Mouse (Mus musculus) adrenal gland, adult 18-20 months (tissue): ENCODE data around the gene Igfbp4. TPM values are rescaled to one million over a fixed set of nuclear protein-coding genes. Genes with fewer than 3 reads are reported as not detected.

Experiments
- DNase-seq, 2 experiments: peaks; one replicate each; pipeline ENCODE4 v3.0.0; 2021 to 2022; ENCODE audit warnings: low spot score in 2 of 2
- total RNA-seq, 2 experiments: library from RNA; stranded (reverse); gene quantifications; 1 replicate in 1 of 2; 2 replicates in 1 of 2; pipeline ENCODE4 v1.2.3; 2021

Igfbp4 gene
- total RNA-seq, 2 experiments from 2014 or later = 74.6 to 150 TPM

DNA sequence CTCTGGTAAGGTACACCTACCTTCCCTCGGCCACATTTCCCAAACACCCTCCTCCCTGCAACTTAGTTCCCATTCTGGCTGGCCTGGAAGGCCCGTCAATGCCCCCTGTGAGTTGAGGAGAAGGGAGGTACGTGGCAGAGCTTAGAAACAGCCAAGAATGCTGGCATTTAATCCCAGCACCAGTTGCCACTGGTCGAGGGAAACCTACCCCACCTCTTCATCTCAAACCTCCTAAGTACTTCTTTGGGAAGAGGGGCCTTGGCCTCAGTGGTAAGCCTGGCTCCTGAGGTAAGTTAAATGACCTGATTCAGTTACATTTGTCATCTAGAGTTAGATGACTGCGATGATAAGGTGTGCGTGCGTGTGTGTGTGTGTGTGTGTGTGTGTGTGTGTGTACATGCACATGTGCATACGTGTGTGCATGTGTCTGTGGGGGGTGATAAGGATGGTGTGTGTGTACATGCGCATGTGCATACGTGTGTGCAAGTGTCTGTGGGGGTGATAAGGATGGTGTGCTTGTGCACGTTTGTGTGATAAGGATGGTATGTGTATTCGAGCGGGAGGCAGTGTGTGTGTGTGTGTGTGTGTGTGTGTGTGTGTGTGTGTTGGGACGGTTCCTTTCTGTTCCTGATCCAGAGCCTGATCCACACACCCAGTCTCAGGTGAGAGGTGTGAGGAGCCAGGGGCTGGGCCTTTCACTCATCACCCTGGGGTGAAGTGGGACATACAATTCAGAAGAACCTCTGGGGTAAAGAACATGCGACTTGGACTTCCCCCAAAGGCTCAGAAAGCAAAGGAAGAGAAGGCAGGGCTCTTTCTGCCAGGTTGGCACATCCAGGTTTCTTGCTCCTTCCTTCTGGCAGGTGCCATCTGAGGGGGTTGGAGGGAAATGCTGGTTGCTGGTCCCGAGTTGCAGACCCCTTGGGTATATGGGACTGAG, 1.1 kb downstream of the Igfbp4 start:
- DNase-seq = no peak

DNA sequence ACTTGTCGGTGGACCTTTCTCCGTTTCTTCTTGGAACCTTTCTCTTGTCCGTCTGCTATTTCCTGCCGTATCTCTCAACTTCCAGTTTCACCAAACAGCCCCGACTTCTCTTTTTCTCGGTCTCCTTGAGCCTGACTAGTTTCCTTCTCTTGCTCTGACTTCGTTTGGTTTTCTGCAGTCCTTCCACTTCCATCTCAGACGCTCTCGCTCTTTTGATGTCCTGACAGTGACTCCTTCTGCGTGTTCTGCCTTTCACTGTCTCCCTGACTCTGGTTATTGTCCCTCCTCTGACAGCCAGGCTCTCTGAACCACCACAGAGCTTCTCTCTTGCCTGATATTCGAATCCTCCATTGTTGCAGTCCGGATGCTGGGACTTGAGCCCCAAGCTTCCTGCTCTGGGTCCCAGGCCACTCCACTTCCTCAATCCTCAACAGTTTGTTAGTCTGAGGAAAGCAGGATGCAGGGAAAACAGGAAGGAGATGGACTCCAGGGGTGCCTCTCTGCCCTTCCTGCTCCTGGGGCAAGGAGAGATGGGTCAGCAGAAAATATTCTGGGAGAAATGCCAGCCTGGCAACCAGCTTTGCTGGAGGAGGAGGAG, 1.9 kb downstream of the Igfbp4 start:
- DNase-seq = no peak

DNA sequence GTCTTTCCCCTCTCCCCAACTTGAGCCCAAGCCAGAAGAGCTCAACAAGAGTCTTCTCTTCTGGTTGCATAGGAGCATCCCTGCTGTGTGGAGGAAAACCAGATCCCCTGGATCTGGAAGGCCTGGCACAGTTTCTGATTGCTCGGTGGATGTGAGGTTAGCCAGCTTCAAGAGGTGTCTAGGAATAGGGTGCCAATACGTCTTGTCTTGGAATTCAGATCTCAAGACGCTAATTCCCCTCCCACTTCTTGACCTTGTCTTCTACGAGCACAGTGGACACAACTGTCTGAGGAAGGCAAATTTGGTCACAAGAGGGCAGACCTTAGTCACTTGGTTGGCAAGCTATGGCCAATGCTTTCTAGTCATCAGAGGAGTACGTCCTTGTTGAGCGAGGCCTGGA, 2.6 kb downstream of the Igfbp4 start:
- DNase-seq = no peak

DNA sequence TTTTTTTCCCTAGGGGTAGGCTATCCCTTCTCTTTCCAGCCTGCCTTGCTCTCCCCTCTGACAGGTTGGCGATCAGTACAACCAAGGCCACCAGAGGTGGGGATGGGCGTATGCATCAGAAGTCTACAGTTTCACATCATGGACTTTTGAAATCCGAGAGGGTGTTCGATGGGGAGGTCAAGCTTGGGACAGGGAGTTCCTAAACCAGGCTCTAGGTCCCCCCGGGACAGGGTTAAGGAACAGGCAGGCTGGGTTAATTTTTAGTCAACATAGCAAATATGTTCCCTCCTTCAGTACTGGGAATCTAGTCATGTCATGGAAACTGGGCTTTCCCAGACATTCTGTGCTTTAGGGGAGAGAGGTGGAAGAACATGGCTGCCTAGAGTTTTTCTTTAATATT, 3.3 kb downstream of the Igfbp4 start:
- DNase-seq = no peak

DNA sequence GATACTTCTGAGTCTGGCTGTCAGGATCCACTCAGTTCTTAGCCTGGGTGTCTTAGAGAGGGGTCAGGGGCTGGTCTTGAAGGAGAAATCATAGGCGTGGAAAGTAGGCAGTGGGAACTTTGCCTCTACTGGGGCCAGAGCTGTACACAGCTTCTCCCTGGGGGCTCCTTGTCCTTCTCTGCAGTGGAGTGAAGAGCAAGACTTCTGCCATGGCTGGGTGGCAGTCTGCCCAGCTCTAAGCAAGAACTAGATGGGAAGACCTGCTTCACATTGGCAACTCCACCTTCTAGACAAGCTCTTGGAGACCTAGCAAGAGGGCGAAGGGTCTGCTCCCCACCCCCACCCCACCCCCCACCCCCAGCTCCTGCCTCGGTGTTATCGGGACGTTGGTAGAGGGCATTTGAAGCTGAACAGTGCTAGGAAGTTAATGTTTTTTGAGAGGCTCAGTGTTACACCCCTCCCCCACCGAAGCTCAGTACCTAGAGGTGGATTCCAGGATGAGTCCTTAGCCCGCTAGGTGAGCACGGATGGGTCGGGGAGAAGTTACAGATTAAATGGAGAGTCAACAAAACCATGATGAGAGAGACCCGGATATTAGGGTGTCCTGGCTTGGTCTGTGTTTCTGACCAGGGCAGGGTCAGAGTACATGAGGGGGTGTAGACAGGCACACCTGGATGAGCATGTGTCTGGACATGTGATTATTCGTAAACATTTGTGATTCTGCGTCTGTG, 4.3 kb downstream of the Igfbp4 start:
- DNase-seq = no peak

DNA sequence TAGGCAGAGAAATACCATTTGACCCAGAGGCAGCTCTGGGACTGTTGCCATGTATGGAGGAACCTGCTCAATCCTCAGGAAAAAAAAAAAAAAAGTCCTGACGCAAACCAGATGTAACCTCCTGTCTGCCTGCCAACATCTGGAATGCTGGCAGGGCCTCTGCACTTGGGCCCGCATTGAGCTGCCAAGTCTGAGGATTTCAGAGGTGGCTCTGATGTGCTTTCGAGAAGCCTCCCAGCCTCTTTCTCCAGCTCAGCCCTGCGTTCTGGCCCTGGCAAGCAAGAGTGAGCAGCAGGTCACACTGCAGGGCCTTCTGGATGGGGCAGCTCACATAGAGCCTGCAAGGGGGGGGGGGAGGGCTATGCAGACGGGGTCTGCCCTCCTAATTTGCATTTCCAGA, 6.1 kb downstream of the Igfbp4 start:
- DNase-seq = no peak

DNA sequence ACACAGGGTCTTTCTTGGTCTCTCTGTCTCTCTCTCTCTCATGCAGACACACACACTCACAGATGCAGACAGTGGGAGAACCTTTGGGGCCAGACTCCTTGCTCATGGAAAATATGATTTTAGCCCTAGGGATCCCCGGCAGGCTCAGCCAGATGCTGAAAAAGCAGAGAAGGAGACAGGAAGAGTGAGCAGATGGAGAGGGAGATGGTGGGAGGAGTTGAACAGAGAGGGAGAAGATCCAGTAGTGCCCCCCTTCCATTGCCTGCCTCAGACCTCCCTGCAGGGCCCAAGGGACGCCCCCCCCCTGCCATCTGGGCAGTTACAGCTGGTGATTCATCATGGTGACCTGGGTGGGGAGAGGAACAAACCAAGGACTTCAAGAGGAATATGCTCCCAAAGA, 6.6 kb downstream of the Igfbp4 start:
- no peak for DNase-seq

DNA sequence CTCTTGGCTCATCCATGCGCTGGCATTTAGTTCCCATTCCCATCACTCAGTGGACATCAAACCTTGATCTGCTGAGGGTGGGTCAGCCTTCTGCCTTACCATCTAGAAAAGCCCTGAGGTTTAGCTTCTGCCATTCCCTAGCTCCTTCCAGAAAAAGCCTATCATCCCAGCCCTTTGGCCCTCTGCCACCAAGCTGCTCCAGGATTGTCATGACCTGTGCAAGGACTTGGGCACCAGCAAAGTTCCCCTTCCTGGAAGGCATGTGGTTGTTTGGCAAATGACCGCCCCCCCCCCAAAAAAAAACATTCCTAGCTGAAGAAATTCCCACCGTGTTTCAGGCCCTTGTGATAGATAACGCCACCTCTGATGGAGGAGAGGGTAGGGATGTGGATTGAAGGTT, 14.1 kb downstream of the Igfbp4 start:
- no peak for DNase-seq

DNA sequence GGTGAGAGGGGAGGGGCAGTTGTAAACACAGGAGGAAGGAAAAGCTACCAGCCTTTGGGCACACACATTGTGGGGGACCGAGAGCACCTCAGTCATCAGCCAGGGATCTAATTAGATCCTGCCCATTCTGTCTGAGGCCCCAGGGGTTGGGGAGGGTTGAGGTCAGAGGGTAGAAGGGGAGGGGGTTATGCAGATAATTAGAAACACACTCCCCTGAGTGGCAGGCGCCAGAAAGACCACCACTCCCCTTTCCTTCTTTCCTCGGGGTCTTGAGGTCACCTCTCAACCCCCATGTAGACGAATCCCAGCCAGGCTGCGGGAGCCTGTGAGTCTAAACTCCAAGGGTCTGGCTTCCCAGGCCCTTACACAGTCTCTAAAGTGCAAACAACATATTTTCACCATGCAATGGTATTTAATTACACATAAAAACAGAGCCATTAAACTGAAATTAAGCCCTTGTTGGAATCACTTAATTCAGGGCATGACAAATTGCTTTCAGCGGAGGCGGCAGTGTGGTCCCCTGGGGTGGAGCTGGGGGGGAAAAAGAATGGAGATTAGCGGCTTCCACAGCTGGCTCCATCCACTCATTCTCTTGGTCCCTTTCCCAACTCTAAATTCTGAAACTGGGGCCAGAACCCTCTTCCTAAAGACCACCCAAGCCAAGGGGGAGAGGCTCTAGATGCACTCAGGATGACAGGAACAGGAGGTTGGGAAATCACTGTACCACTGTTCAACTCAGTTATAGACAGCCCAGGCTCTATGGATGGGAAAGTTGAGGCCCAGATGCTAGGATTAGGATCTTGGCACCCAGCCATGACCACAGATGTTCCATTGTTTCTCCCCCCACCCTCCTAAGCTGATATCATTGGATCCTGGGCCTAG, 14.8 kb downstream of the Igfbp4 start:
- no peak for DNase-seq

DNA sequence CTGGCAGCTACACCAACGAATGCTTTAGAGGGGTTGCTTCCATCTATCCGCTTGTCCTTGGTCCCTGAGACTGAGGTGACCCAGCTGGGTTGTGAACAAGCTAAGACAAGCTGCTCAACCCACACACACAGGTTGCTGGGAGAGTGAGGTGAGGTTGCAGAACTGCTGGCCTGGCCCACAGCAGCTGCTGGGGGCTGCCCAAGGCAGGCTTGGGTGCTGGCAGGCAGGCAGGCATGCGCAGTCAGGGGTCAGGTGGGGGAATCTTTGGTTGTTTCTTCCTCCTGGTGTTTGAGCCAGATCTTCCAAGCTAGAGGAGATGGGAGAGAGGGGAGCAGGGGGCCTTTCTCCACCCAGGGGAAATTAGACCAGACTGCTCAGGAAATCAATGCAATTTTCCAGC, 19.4 kb downstream of the Igfbp4 start:
- no peak for DNase-seq

DNA sequence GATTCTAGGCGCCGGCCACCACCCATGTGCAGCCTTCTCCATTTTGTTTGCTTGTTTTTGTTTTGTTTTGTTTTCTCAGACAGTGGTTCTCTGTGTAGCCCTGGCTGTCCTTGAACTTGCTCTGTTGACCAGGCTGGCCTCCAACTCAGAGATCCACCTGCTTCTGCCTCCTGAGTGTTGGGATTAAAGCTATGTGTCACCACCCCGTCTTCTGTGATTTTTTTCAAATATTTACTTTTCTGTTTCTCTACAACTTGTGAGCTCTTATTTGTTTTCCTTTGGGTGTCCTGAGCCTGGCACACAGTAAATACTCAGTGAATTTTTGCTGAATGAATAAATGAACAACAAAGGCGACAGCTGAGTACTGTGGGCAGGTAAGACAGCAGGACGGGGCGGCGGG, 21.6 kb downstream of the Igfbp4 start:
- no peak for DNase-seq

DNA sequence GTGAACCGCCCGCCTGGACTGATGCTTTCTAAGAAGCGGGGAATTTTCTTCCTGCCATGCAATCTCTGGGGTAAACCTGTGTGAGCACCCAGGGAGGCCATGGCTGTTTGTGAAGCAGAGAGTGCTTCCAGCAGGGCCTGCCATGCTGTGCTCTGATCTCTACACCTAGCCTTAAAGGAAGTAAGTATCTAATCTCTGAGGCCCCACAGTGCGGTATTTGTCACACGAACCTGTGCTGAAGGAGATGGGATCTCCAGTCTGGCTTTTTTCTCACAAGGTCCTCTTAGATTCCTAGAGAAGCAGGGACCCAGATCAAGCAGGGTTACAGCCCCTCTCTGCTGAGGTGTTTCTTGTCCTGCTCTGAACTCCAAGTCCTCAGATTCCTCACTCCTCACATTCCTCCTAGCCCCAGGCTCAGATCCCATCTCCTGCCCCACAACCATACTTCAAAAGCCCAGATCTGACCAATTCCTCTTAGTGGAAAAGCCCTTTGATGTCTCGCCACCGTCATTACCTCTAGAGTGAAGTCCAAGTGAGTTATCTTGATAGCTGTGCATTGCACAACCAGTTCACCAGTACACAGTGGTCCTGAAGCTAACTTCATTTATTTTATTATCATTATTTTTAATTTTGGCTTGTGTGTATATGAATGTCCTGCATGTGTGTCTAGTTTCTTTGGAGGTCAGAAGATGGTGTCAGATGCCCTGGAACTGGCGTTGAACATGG, 22.5 kb downstream of the Igfbp4 start:
- DNase-seq = no peak

DNA sequence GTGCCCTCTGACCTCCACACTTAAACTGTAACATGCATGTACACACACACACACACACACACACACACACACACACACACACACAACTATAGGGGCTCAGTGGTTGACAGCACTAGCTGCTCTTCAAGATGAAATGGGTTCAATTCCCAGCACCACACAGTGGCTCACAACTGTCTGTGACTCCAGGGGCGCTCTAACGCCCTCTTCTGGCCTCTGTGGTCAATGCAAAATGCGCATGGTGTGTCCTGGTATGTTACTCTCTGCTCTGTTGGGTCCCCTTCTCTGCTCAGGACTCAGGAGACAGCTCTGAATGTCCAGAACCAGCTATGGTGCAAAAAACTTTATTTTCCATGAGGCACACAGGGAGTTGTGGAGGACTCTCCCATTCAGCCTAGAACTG, 24.3 kb downstream of the Igfbp4 start:
- DNase-seq = no peak

DNA sequence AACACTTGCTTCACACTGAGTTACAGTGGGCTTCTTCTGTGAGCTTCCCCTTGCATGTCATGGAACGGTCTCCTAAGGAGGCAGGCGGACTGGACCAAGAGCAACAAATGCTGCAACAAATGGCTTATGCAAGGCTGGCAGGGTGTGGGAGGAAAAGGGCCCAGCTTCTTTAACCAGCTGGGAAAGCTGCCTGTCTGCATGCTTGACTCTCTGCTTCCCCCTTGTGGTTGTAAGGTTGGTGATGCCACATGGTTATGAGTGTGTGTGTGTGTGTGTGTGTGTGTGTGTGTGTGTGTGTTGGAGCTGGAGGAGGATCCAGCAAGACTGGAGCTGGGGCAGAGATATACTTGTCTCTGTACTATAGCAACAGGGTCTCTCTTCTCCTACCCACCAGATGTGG, 24.9 kb downstream of the Igfbp4 start:
- peak; percentile 44 to 74 for DNase-seq

DNA sequence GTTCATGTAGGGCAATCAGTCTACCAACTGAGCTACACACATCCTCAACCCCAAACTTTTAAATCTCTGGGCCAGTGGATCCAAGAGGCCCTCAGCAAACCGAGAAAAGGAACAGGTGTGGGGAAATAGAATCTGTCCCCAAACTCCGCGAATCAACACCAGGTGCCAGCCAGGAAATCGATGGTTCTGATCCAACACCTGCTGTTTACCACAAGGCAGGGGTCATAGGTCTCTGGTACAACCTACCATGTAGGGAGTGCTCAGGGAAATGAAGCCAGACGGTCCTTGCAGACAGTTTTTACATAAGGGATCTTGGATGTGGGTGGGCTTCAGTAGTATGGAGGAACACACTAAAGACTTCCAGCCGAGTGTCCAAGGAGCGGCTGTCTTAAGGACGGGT, 26.5 kb downstream of the Igfbp4 start:
- DNase-seq = no peak

DNA sequence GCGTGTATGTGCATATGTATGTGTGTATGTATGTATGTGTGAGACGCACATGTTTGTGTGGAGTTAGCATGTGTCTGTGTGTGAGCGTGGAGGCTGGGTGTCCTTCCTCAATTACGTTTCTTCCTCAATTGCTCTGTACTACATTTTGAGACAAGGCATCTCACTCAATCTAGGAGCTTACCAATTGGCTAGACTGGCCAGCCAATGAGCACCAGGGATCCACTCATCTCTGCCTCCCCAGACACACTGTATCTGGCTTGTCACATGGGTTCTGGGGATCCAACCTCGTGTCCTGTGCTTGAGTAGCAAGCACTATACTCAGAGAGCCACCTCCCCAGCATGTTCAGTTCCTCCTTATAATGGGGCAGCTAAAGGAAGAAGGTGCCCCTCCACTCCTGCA, 27.4 kb downstream of the Igfbp4 start:
- no peak for DNase-seq

DNA sequence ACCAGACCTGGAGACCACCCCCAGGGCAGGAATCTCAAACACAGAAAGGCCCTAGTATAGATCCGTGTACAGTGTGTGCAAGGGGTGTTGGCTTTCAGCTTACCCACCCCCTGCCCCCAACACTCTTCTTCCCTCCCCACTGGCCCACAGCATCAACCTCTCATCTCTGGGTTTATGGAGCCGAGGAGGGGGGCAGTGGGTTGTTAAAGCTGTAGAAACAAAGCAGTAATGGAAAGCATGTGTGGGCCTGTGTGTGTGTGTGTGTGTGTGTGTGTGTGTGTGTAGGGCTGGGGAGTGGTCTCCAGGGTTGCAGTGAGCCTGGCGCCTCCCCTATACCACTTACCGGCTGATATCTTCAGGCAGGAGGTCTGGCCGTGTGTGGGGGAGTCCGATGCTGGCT, 30.8 kb downstream of the Igfbp4 start:
- no peak for DNase-seq

DNA sequence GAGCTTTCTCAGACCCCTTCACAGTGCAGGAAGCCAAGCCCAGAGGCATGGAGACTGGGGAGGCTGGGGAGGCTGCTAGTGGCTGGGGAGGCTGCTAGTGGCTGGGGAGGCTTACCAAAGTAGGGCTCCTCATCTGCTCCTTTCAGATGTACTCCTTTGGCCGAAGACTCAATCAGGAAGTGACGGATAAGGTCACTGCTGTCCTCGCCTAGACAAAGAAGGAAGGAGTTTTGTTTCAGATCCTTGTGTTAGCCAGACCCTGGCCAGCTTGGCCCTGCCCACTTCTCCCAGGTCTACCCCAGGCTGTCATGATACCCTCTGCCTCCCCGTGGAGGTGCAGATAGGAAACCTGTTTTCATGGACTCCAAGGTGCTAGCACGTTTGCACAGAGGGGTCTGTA, 32.7 kb downstream of the Igfbp4 start:
- DNase-seq = no peak

DNA sequence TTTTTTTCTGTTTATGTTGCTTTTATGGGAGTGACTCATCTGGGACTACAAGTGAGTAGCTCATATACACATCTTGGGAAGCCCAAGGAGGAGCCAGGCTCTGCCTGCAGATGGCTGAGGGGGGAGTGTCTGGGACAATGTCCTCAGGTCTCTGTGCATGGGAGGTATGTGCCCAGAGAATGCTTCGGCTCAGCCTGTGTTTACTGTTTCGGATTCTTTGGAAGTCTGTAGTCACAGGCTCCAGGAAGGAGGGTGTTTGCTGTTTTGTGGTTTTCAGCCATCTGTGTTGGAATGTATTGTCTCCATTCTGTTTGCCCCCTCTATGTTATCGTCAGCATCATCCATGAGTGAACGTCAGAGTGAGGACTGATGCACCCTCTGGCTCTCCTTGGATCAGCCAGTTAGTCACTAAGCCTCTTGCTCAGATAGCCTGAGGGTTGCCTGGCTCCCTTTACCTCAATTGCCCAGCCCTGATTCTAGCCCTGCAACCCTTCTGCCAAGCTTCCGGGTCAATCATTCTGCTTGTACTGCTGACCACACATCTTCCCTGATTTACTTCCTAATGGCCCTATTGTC, 35.8 kb downstream of the Igfbp4 start:
- no peak for DNase-seq

DNA sequence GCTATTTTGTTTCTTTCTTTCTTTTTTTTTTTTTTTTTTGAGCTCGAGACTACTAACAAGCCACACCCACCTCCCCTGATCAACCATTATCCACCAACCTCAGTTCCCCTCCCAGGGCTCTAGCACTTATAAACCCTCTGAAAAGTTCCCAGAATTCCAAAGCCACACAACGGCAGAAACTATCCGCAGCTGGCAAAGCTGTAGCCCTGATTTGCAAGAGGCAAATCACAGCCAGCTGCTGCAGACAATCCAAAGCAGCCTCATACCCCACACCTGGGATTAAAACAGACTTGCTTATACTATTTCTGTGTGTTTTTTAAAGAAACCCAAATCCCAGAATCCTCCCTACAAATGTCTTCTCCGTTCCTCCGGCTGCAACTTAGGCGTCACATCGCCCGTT, 36.8 kb downstream of the Igfbp4 start:
- DNase-seq = no peak
